19 mouse cellular contexts compared by ENCODE assay signal in genomic region chr13:29944915-29945570, GRCm38 (mm10). TPM values are rescaled to one million over a fixed set of nuclear protein-coding genes. Genes with fewer than 3 reads are reported as not detected.
DNase-seq lines count a peak whose midpoint lies in the region; ATAC-seq and TF ChIP-seq lines count a peak whose summit lies in the region.
"Had no signal": no experiment of that assay in that cellular context is flagged by ENCODE, and none has a peak within 500 bp of the region (broad histone marks: within the 10 kb centered on the region; RNA-seq: fewer than 3 reads in every experiment).

No protein-coding gene starts in this region.

- WGBS in kidney, embryonic 16.5 days: 49% methylated on average over 9 of the region's 9 CpGs
- WGBS in embryonic facial prominence, embryonic 15.5 days: 60% methylated on average over 9 of the region's 9 CpGs
- 64% methylated on average over 9 of the region's 9 CpGs for WGBS in liver, postnatal 0 days (ENCODE audit: insufficient replicate concordance)
- WGBS in hindbrain, embryonic 10.5 days: 72% methylated on average over 9 of the region's 9 CpGs

- TF ChIP-seq CTCF in liver, postnatal 0 days (IDR thresholded peaks at IDR 0.05; ENCODE audit: low read depth): no peak

- H3K4me1 ChIP-seq in kidney, embryonic 16.5 days (ENCODE audit: insufficient read depth, low read length): peaks cover 1% of the 10 kb centered on the region; the same call in 1 of the 2 replicates
- peaks cover 19% of the 10 kb centered on the region; the same call in 1 of the 2 replicates for H3K4me1 ChIP-seq in embryonic facial prominence, embryonic 15.5 days
- H3K4me1 ChIP-seq in liver, postnatal 0 days (ENCODE audit: insufficient read depth): no peaks in the 10 kb centered on the region
- 0 out of 2 replicates have a peak, but pooled peaks cover 7% of the 10 kb centered on the region for H3K4me1 ChIP-seq in hindbrain, embryonic 10.5 days (replicated peaks)

- no peak for ATAC-seq in kidney, embryonic 16.5 days (ENCODE audit: low FRiP score, low TSS enrichment)
- ATAC-seq in embryonic facial prominence, embryonic 15.5 days (ENCODE audit: insufficient number of reproducible peaks, low FRiP score, low TSS enrichment, low read depth): no peak
- peak; percentile 94 for ATAC-seq in liver, postnatal 0 days
- ATAC-seq: forebrain, embryonic 14.5 days; intestine, embryonic 16.5 days had no signal

- H3K4me3 ChIP-seq in kidney, embryonic 16.5 days (ENCODE audit: low read length): no peak overlapping the region
- H3K4me3 ChIP-seq in embryonic facial prominence, embryonic 15.5 days (replicated peaks): no peak overlapping the region
- no peak overlapping the region for H3K4me3 ChIP-seq in liver, postnatal 0 days (ENCODE audit: low read depth, low read length)
- H3K4me3 ChIP-seq in hindbrain, embryonic 10.5 days: no peak overlapping the region
- H3K4me3 ChIP-seq: embryonic facial prominence, embryonic 12.5 days; gastrocnemius, adult 2 months; limb, embryonic 12.5 days had no signal

- TF ChIP-seq EP300 in liver, postnatal 0 days (IDR thresholded peaks at IDR 0.05; ENCODE audit: low read depth): no peak

- peak; percentile 46 for DNase-seq in kidney, adult 11 months
- peak; percentile 42 for DNase-seq in kidney, postnatal 14 days
- peak; percentile 34 for DNase-seq in liver, postnatal 0 days
- DNase-seq in hindbrain, embryonic 10.5 days (ENCODE audit: low spot score): no peak
- DNase-seq in cerebellum, postnatal 14 days: no peak
- DNase-seq: cerebellum, adult 11 months; cerebellum, adult 9-11 months; gastrocnemius, adult 2 months; layer of hippocampus, postnatal 36 days; lung, embryonic 14.5 days; midbrain, embryonic 14.5 days; thymus, adult 18-20 months; thymus, postnatal 4 days had no signal

- H3K36me3 ChIP-seq in kidney, embryonic 16.5 days (ENCODE audit: insufficient read depth, low read length): peaks cover 11% of the 10 kb centered on the region; the same call in 1 of the 2 replicates
- H3K36me3 ChIP-seq in embryonic facial prominence, embryonic 15.5 days: no peaks in the 10 kb centered on the region
- H3K36me3 ChIP-seq in liver, postnatal 0 days (replicated peaks; ENCODE audit: insufficient read depth, low read length): no peaks in the 10 kb centered on the region; the same call in 1 of the 2 replicates
- H3K36me3 ChIP-seq in hindbrain, embryonic 10.5 days: peaks cover 60% of the 10 kb centered on the region

- no peak overlapping the region for H3K9ac ChIP-seq in kidney, embryonic 16.5 days (replicated peaks; ENCODE audit: low read length)
- no peak overlapping the region for H3K9ac ChIP-seq in embryonic facial prominence, embryonic 15.5 days
- H3K9ac ChIP-seq in liver, postnatal 0 days (replicated peaks): no peak overlapping the region
- H3K9ac ChIP-seq: embryonic facial prominence, embryonic 12.5 days; limb, embryonic 12.5 days; lung, embryonic 14.5 days had no signal

- H3K4me2 ChIP-seq in kidney, embryonic 16.5 days (replicated peaks; ENCODE audit: low read depth, low read length): no peak overlapping the region
- H3K4me2 ChIP-seq in embryonic facial prominence, embryonic 15.5 days (replicated peaks): no peak overlapping the region
- no peak overlapping the region for H3K4me2 ChIP-seq in liver, postnatal 0 days (ENCODE audit: low read depth, low read length)
- H3K4me2 ChIP-seq: embryonic facial prominence, embryonic 12.5 days; limb, embryonic 12.5 days; lung, embryonic 14.5 days had no signal

- H3K27ac ChIP-seq in kidney, embryonic 16.5 days (ENCODE audit: low read length): no peak overlapping the region
- 0 out of 2 replicates have a peak overlapping the region, but pooled peaks have one; percentile 58 for H3K27ac ChIP-seq in embryonic facial prominence, embryonic 15.5 days (replicated peaks)
- H3K27ac ChIP-seq in liver, postnatal 0 days (ENCODE audit: low read depth): peak overlapping the region; percentile 65; the same call in 1 of the 2 replicates
- H3K27ac ChIP-seq in hindbrain, embryonic 10.5 days: no peak overlapping the region
- H3K27ac ChIP-seq: embryonic facial prominence, embryonic 12.5 days; gastrocnemius, adult 2 months; limb, embryonic 12.5 days had no signal

- H3K9me3 ChIP-seq in kidney, embryonic 16.5 days (ENCODE audit: low read length): no peaks in the 10 kb centered on the region
- H3K9me3 ChIP-seq in embryonic facial prominence, embryonic 15.5 days (replicated peaks): no peaks in the 10 kb centered on the region
- H3K9me3 ChIP-seq in liver, postnatal 0 days (ENCODE audit: low read length): no peaks in the 10 kb centered on the region
- H3K9me3 ChIP-seq in hindbrain, embryonic 10.5 days: no peaks in the 10 kb centered on the region
- H3K9me3 ChIP-seq: embryonic facial prominence, embryonic 12.5 days; limb, embryonic 12.5 days had no signal

- H3K27me3 ChIP-seq in kidney, embryonic 16.5 days (ENCODE audit: insufficient read depth, low read length): no peaks in the 10 kb centered on the region
- no peaks in the 10 kb centered on the region for H3K27me3 ChIP-seq in embryonic facial prominence, embryonic 15.5 days
- no peaks in the 10 kb centered on the region for H3K27me3 ChIP-seq in liver, postnatal 0 days (ENCODE audit: insufficient read depth, low read length)
- H3K27me3 ChIP-seq in hindbrain, embryonic 10.5 days (ENCODE audit: insufficient read depth, poor library complexity, severe bottlenecking): no peaks in the 10 kb centered on the region
- H3K27me3 ChIP-seq: embryonic facial prominence, embryonic 12.5 days; limb, embryonic 12.5 days had no signal

RNA-seq across cellular contexts. Expression of gene E2f3, which starts 40.8 kb away (rescaled TPM):
- polyA plus RNA-seq in kidney, embryonic 16.5 days (2015; fragmentation: Nextera tagmentation; extraction: Ambion mirVana): 14.6 and 15.8 TPM in 2 replicates
- 9.7 and 10.1 TPM in 2 replicates for polyA plus RNA-seq in embryonic facial prominence, embryonic 15.5 days (2015; fragmentation: Nextera tagmentation; extraction: Ambion mirVana)
- 2.4 and 2.6 TPM in 2 replicates for polyA plus RNA-seq in liver, postnatal 0 days (2015; fragmentation: Nextera tagmentation; extraction: Ambion mirVana)
- 15.6 and 18.8 TPM in 2 replicates for polyA plus RNA-seq in hindbrain, embryonic 10.5 days (2016; fragmentation: Nextera tagmentation; extraction: Ambion mirVana)

Comparison
In these comparisons a context has a peak if more than half of its experiments do, and no peak if none do; other contexts are left out.
1. DNase-seq: peak in kidney, adult 11 months (single experiment), kidney, postnatal 14 days (single experiment) and liver, postnatal 0 days (single experiment); none in hindbrain, embryonic 10.5 days (single experiment) and cerebellum, postnatal 14 days (0 of 2).
2. H3K27ac ChIP-seq: peak in embryonic facial prominence, embryonic 15.5 days (single experiment) and liver, postnatal 0 days (single experiment); none in kidney, embryonic 16.5 days (single experiment) and hindbrain, embryonic 10.5 days (single experiment).